Comparison of ENCODE assay signal across 8 mouse cellular contexts in genomic region chr2:30393370-30393656, GRCm38 (mm10). TPM values are rescaled to one million over a fixed set of nuclear protein-coding genes. Genes with fewer than 3 reads are reported as not detected.
A peak's percentile ranks its signal among the peaks of the same experiment; 100 is the strongest.
DNase-seq lines count a peak whose midpoint lies in the region; ATAC-seq and TF ChIP-seq lines count a peak whose summit lies in the region.

No protein-coding gene starts in this region.

- no peak for DNase-seq in kidney, adult 18-20 months
- DNase-seq in adrenal gland, postnatal 14 days: no peak
- no peak for DNase-seq in gastrocnemius, adult 8-10 months (ENCODE audit: low spot score in 2 of 2)

- peak overlapping the region; percentile 71 for H3K9ac ChIP-seq in kidney, embryonic 16.5 days (replicated peaks; ENCODE audit: low read length)
- peak overlapping the region; percentile 83 for H3K9ac ChIP-seq in embryonic facial prominence, embryonic 12.5 days
- peak overlapping the region; percentile 74 for H3K9ac ChIP-seq in intestine, embryonic 15.5 days

- H3ac ChIP-seq in myocyte (ENCODE audit: control insufficient read depth, insufficient read length): peak overlapping the region; percentile 45

- peak overlapping the region; percentile 81 for H3K27ac ChIP-seq in kidney, embryonic 16.5 days (ENCODE audit: low read length)
- peak overlapping the region; percentile 85 for H3K27ac ChIP-seq in embryonic facial prominence, embryonic 12.5 days
- H3K27ac ChIP-seq in intestine, embryonic 15.5 days: peak overlapping the region; percentile 93

- peaks cover 4% of the 10 kb centered on the region for H3K79me2 ChIP-seq in myocyte (ENCODE audit: control insufficient read depth, insufficient read depth)

- 47% methylated on average over 1 of the region's 1 CpGs for WGBS in kidney, embryonic 16.5 days
- WGBS in embryonic facial prominence, embryonic 12.5 days: 64% methylated on average over 1 of the region's 1 CpGs
- WGBS in intestine, embryonic 15.5 days: 27% methylated on average over 1 of the region's 1 CpGs

- peaks cover 18% of the 10 kb centered on the region for H3K4me1 ChIP-seq in kidney, embryonic 16.5 days (ENCODE audit: insufficient read depth, low read length)
- peaks cover 14% of the 10 kb centered on the region for H3K4me1 ChIP-seq in embryonic facial prominence, embryonic 12.5 days
- H3K4me1 ChIP-seq in intestine, embryonic 15.5 days (replicated peaks): peaks cover 15% of the 10 kb centered on the region

- no peaks in the 10 kb centered on the region for H3K27me3 ChIP-seq in kidney, embryonic 16.5 days (ENCODE audit: insufficient read depth, low read length)
- H3K27me3 ChIP-seq in embryonic facial prominence, embryonic 12.5 days: no peaks in the 10 kb centered on the region
- H3K27me3 ChIP-seq in intestine, embryonic 15.5 days (replicated peaks): no peaks in the 10 kb centered on the region
- no peaks in the 10 kb centered on the region for H3K27me3 ChIP-seq in myocyte (ENCODE audit: control insufficient read depth, insufficient read depth, insufficient read length)

- H3K4me2 ChIP-seq in kidney, embryonic 16.5 days (replicated peaks; ENCODE audit: low read depth, low read length): peak overlapping the region; percentile 83
- peak overlapping the region; percentile 95 for H3K4me2 ChIP-seq in embryonic facial prominence, embryonic 12.5 days (replicated peaks)
- peak overlapping the region; percentile 82 for H3K4me2 ChIP-seq in intestine, embryonic 15.5 days (replicated peaks)
- peak overlapping the region; percentile 93 for H3K4me2 ChIP-seq in myocyte (ENCODE audit: low read depth)

- H3K4me3 ChIP-seq in kidney, embryonic 16.5 days (ENCODE audit: low read length): peak overlapping the region; percentile 63
- peak overlapping the region; percentile 81 for H3K4me3 ChIP-seq in embryonic facial prominence, embryonic 12.5 days
- H3K4me3 ChIP-seq in intestine, embryonic 15.5 days (replicated peaks): peak overlapping the region; percentile 79
- peak overlapping the region; percentile 55 for H3K4me3 ChIP-seq in myocyte

- ATAC-seq in kidney, embryonic 16.5 days (ENCODE audit: low FRiP score, low TSS enrichment): no peak
- ATAC-seq in embryonic facial prominence, embryonic 12.5 days (ENCODE audit: insufficient number of reproducible peaks, insufficient read depth, low FRiP score, low TSS enrichment): no peak
- peak; percentile 5; the same call in 1 of the 2 replicates for ATAC-seq in intestine, embryonic 15.5 days
- ATAC-seq in monocyte, adult 5-6 weeks (replicated peaks; ENCODE audit: insufficient number of reproducible peaks, low FRiP score, low TSS enrichment, poor library complexity, severe bottlenecking): no peak

- peaks cover 9% of the 10 kb centered on the region for H3K36me3 ChIP-seq in kidney, embryonic 16.5 days (ENCODE audit: insufficient read depth, low read length)
- H3K36me3 ChIP-seq in embryonic facial prominence, embryonic 12.5 days: peaks cover 24% of the 10 kb centered on the region
- peaks cover 11% of the 10 kb centered on the region for H3K36me3 ChIP-seq in intestine, embryonic 15.5 days
- H3K36me3 ChIP-seq in myocyte (ENCODE audit: control insufficient read depth, insufficient read depth): no peaks in the 10 kb centered on the region

- no peaks in the 10 kb centered on the region for H3K9me3 ChIP-seq in kidney, embryonic 16.5 days (ENCODE audit: low read length)
- no peaks in the 10 kb centered on the region for H3K9me3 ChIP-seq in embryonic facial prominence, embryonic 12.5 days
- H3K9me3 ChIP-seq in intestine, embryonic 15.5 days: no peaks in the 10 kb centered on the region

- TF ChIP-seq POLR2A in myocyte (IDR thresholded peaks at IDR 0.05; ENCODE audit: insufficient read length, low read depth): no peak

TF ChIP-seq in myocyte, 11 proteins besides CTCF, POLR2A, EP300 and RAD21:
- TF ChIP-seq MYOG (IDR thresholded peaks at IDR 0.05; ENCODE audit: control insufficient read depth in 1 of 3, insufficient read depth in 1 of 3, insufficient read length in 2 of 3, low read depth in 2 of 3) (no peak), TCF12 (IDR thresholded peaks at IDR 0.05; ENCODE audit: insufficient read depth, poor library complexity, severe bottlenecking) (no peak), REST (IDR thresholded peaks at IDR 0.05; ENCODE audit: insufficient read depth, insufficient read length) (no peak), MYOD1 (IDR thresholded peaks at IDR 0.05; ENCODE audit: control insufficient read depth in 1 of 3, insufficient read length in 2 of 3, low read depth in 2 of 3) (no peak), POLR2AphosphoS2 (IDR thresholded peaks at IDR 0.05; ENCODE audit: insufficient read length, low read depth) (no peak)

RNA-seq across cellular contexts. Expression of gene Dolpp1, which starts 1.3 kb away (rescaled TPM):
- polyA plus RNA-seq in kidney, embryonic 16.5 days (2015; fragmentation: Nextera tagmentation; extraction: Ambion mirVana): 44.2 and 46.8 TPM in 2 replicates
- 34.8 and 38.1 TPM in 2 replicates for polyA plus RNA-seq in embryonic facial prominence, embryonic 12.5 days (2016; fragmentation: Nextera tagmentation; extraction: Ambion mirVana)
- polyA plus RNA-seq in intestine, embryonic 15.5 days (2015; fragmentation: Nextera tagmentation; extraction: Ambion mirVana): 44.5 and 50.9 TPM in 2 replicates
- polyA plus RNA-seq in myocyte (2012; fragmentation: generic; extraction: Trizol): 15.7 TPM
- total RNA-seq in monocyte, adult 5-6 weeks (2017): 11.3 to 25.4 TPM (median 19.3 TPM) in 3 replicates
- 18.7 and 19.5 TPM in 2 replicates for total RNA-seq in adrenal gland, postnatal 14 days (2021)
- total RNA-seq in gastrocnemius, adult 8-10 months (2022): 1 to 10 TPM; 3.9 to 4.5 (median 4.1) TPM

RNA-seq across cellular contexts. Expression of gene Crat, which starts 22.3 kb away (rescaled TPM):
- polyA plus RNA-seq in kidney, embryonic 16.5 days (2015; fragmentation: Nextera tagmentation; extraction: Ambion mirVana): 40.9 and 44.2 TPM in 2 replicates
- 23.8 and 26.9 TPM in 2 replicates for polyA plus RNA-seq in embryonic facial prominence, embryonic 12.5 days (2016; fragmentation: Nextera tagmentation; extraction: Ambion mirVana)
- polyA plus RNA-seq in intestine, embryonic 15.5 days (2015; fragmentation: Nextera tagmentation; extraction: Ambion mirVana): 19.6 and 19.8 TPM in 2 replicates
- 42.2 TPM for polyA plus RNA-seq in myocyte (2012; fragmentation: generic; extraction: Trizol)
- 5.1 to 16.4 TPM (median 6.8 TPM) in 3 replicates for total RNA-seq in monocyte, adult 5-6 weeks (2017)
- 291 and 301 TPM in 2 replicates for total RNA-seq in adrenal gland, postnatal 14 days (2021)
- 100 to 1,000 TPM; 355 to 420 (median 382) TPM for total RNA-seq in gastrocnemius, adult 8-10 months (2022)

RNA-seq across cellular contexts. Expression of gene Ptpa, which starts 22.5 kb away (rescaled TPM):
- 184 and 191 TPM in 2 replicates for polyA plus RNA-seq in kidney, embryonic 16.5 days (2015; fragmentation: Nextera tagmentation; extraction: Ambion mirVana)
- 140 and 145 TPM in 2 replicates for polyA plus RNA-seq in embryonic facial prominence, embryonic 12.5 days (2016; fragmentation: Nextera tagmentation; extraction: Ambion mirVana)
- 117 and 120 TPM in 2 replicates for polyA plus RNA-seq in intestine, embryonic 15.5 days (2015; fragmentation: Nextera tagmentation; extraction: Ambion mirVana)
- 151 TPM for polyA plus RNA-seq in myocyte (2012; fragmentation: generic; extraction: Trizol)
- total RNA-seq in monocyte, adult 5-6 weeks (2017): 23.0 to 45.8 TPM (median 34.5 TPM) in 3 replicates
- total RNA-seq in adrenal gland, postnatal 14 days (2021): 145 and 155 TPM in 2 replicates
- total RNA-seq in gastrocnemius, adult 8-10 months (2022): 10 to 100 TPM; 55.6 to 70.0 (median 63.9) TPM

RNA-seq across cellular contexts. Expression of gene Miga2, which starts 29.3 kb away (rescaled TPM):
- 32.0 and 34.9 TPM in 2 replicates for polyA plus RNA-seq in kidney, embryonic 16.5 days (2015; fragmentation: Nextera tagmentation; extraction: Ambion mirVana)
- 29.6 and 31.0 TPM in 2 replicates for polyA plus RNA-seq in embryonic facial prominence, embryonic 12.5 days (2016; fragmentation: Nextera tagmentation; extraction: Ambion mirVana)
- 20.9 and 24.1 TPM in 2 replicates for polyA plus RNA-seq in intestine, embryonic 15.5 days (2015; fragmentation: Nextera tagmentation; extraction: Ambion mirVana)
- 13.6 TPM for polyA plus RNA-seq in myocyte (2012; fragmentation: generic; extraction: Trizol)
- 6.9 to 14.1 TPM in 2 of 3 replicates, not detected in the other for total RNA-seq in monocyte, adult 5-6 weeks (2017)
- 87.9 and 89.3 TPM in 2 replicates for total RNA-seq in adrenal gland, postnatal 14 days (2021)
- 10 to 100 TPM; 13.2 to 29.8 (median 17.4) TPM for total RNA-seq in gastrocnemius, adult 8-10 months (2022)

RNA-seq across cellular contexts. Expression of gene Sh3glb2, which starts 34.2 kb away (rescaled TPM):
- polyA plus RNA-seq in kidney, embryonic 16.5 days (2015; fragmentation: Nextera tagmentation; extraction: Ambion mirVana): 100 and 102 TPM in 2 replicates
- polyA plus RNA-seq in embryonic facial prominence, embryonic 12.5 days (2016; fragmentation: Nextera tagmentation; extraction: Ambion mirVana): 89.7 and 96.9 TPM in 2 replicates
- polyA plus RNA-seq in intestine, embryonic 15.5 days (2015; fragmentation: Nextera tagmentation; extraction: Ambion mirVana): 68.4 and 69.4 TPM in 2 replicates
- polyA plus RNA-seq in myocyte (2012; fragmentation: generic; extraction: Trizol): 73.7 TPM
- total RNA-seq in monocyte, adult 5-6 weeks (2017): 34.7 to 65.9 TPM (median 40.3 TPM) in 3 replicates
- total RNA-seq in adrenal gland, postnatal 14 days (2021): 73.2 and 80.6 TPM in 2 replicates
- total RNA-seq in gastrocnemius, adult 8-10 months (2022): 10 to 100 TPM; 15.3 to 18.5 (median 16.8) TPM
